Mouse (Mus musculus): Measurements from ENCODE around the gene Adamtsl1. TPM values are rescaled to one million over a fixed set of nuclear protein-coding genes. Genes with fewer than 3 reads are reported as not detected.

Adamtsl1 gene
- polyA plus RNA-seq, 1 experiment = not detected

DNA sequence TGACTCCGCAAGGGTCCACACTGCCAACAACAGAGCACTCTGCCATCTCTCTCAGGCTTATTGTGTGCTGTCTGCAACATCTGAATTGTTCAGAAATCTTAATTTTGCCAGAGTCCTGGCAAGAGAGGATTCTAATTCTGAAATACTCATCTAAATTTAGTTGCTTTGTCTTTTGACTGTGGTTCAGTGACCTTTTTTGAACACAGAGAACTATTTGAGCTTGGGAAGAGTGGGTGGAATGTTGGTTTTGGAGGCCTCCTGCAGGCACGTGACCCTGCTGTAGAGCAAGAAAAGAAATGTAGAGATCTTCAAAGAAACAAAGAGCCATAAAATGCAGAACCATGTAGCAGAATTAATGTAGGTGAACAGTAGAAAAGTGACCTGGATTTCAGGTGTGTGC lies 445.0 kb downstream of the Adamtsl1 start:
- no peak overlapping the region for H3K4me3 ChIP-seq (replicated peaks; ENCODE audit: control insufficient read depth, low read depth, low read length)
- H3K4me1 ChIP-seq (ENCODE audit: control insufficient read depth, insufficient read depth, low read length) = no peaks in the 10 kb centered on the region
- no peak overlapping the region for H3K27ac ChIP-seq (ENCODE audit: control insufficient read depth, insufficient read depth, low read depth, low read length, poor library complexity)
- no peak for TF ChIP-seq POLR2A (IDR thresholded peaks at IDR 0.05; ENCODE audit: borderline replicate concordance, control insufficient read depth, low read depth, low read length)
- TF ChIP-seq CTCF (IDR thresholded peaks at IDR 0.05; ENCODE audit: control insufficient read depth, insufficient read depth, low read length) = no peak
- 81% methylated on average over 2 of the region's 2 CpGs for WGBS

DNA sequence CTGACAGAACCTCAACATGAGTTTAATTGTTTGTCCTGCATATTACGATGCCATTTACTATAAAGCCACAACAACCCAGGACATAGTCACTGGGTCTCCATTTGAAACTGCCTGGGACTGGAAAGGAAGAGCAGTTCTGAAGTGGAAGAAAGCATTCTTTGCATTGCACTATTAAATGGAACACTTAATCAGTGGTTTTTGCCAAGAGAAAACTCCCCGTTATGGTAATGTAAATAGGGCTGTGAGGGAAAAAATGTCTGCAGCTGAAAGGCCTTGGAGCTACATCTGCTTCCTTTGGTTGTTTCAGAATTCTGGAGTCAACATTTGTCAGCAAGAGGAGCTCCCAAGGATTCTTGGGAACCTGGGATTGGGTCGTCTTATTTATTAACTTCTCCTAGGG lies 462.2 kb downstream of the Adamtsl1 start:
- TF ChIP-seq CTCF (IDR thresholded peaks at IDR 0.05; ENCODE audit: control insufficient read depth, insufficient read depth, low read length) (no peak), POLR2A (IDR thresholded peaks at IDR 0.05; ENCODE audit: borderline replicate concordance, control insufficient read depth, low read depth, low read length) (no peak)
- no peak overlapping the region for H3K27ac ChIP-seq (ENCODE audit: control insufficient read depth, insufficient read depth, low read depth, low read length, poor library complexity)
- no peaks in the 10 kb centered on the region for H3K4me1 ChIP-seq (ENCODE audit: control insufficient read depth, insufficient read depth, low read length)
- 79% methylated on average over 3 of the region's 3 CpGs for WGBS
- no peak overlapping the region for H3K4me3 ChIP-seq (replicated peaks; ENCODE audit: control insufficient read depth, low read depth, low read length)

DNA sequence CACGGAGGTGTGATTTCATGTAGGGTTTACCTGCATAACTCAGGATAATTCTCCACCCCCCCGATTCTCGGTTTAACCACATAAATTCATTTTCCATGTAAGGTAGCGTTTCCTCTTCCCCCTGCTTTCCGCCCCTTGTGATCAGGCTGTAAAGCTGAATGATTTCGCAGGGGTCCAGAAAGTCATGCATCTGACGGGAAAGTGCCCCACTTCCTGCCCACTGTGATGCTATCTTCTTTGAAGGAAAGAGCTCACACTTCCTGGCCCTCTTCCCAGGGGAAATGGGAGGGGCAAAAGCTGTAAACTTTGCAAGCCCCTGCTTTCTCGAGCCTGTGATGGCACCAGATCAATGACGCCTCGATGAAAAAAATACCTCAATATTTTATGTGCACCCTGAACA lies 465.2 kb downstream of the Adamtsl1 start:
- H3K4me3 ChIP-seq (replicated peaks; ENCODE audit: control insufficient read depth, low read depth, low read length) = no peak overlapping the region
- H3K4me1 ChIP-seq (ENCODE audit: control insufficient read depth, insufficient read depth, low read length) = no peaks in the 10 kb centered on the region
- no peak overlapping the region for H3K27ac ChIP-seq (ENCODE audit: control insufficient read depth, insufficient read depth, low read depth, low read length, poor library complexity)
- no peak for TF ChIP-seq POLR2A (IDR thresholded peaks at IDR 0.05; ENCODE audit: borderline replicate concordance, control insufficient read depth, low read depth, low read length)
- no peak for TF ChIP-seq CTCF (IDR thresholded peaks at IDR 0.05; ENCODE audit: control insufficient read depth, insufficient read depth, low read length)
- WGBS = 4% methylated on average over 10 of the region's 10 CpGs

- 76% methylated on average over 5 of the region's 5 CpGs for WGBS
- Histone ChIP-seq H3K4me1 (ENCODE audit: control insufficient read depth, insufficient read depth, low read length) (no peaks in the 10 kb centered on the region), H3K4me3 (replicated peaks; ENCODE audit: control insufficient read depth, low read depth, low read length) (no peak overlapping the region), H3K27ac (ENCODE audit: control insufficient read depth, insufficient read depth, low read depth, low read length, poor library complexity) (no peak overlapping the region)
- TF ChIP-seq CTCF (IDR thresholded peaks at IDR 0.05; ENCODE audit: control insufficient read depth, insufficient read depth, low read length) (no peak), POLR2A (IDR thresholded peaks at IDR 0.05; ENCODE audit: borderline replicate concordance, control insufficient read depth, low read depth, low read length) (no peak)
These were observed 492.6 kb downstream of the Adamtsl1 start for GRCm38 (mm10) chr4:86006596-86006995.

DNA sequence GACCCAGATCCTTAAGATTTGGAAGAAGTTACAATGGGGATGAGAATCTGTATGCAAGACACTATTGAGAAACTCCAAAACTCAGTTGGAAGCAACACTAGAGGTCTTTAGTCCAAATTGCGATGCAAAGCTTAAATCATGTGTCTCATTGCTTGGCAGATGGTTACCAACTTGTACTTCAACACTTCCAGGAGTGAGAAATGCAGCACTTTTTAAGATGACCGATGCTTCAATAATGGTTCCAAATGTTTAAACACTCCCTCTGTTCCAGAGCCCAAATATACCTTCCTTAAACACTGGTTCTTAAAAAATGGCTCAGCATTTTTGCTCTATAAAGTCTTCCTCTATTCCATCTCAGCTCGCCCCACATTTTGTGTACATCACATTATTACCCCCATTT lies 499.7 kb downstream of the Adamtsl1 start:
- Histone ChIP-seq H3K4me3 (replicated peaks; ENCODE audit: control insufficient read depth, low read depth, low read length) (no peak overlapping the region), H3K27ac (ENCODE audit: control insufficient read depth, insufficient read depth, low read depth, low read length, poor library complexity) (no peak overlapping the region), H3K4me1 (ENCODE audit: control insufficient read depth, insufficient read depth, low read length) (no peaks in the 10 kb centered on the region)
- TF ChIP-seq CTCF (IDR thresholded peaks at IDR 0.05; ENCODE audit: control insufficient read depth, insufficient read depth, low read length) (no peak), POLR2A (IDR thresholded peaks at IDR 0.05; ENCODE audit: borderline replicate concordance, control insufficient read depth, low read depth, low read length) (no peak)
- 81% methylated on average over 3 of the region's 3 CpGs for WGBS

DNA sequence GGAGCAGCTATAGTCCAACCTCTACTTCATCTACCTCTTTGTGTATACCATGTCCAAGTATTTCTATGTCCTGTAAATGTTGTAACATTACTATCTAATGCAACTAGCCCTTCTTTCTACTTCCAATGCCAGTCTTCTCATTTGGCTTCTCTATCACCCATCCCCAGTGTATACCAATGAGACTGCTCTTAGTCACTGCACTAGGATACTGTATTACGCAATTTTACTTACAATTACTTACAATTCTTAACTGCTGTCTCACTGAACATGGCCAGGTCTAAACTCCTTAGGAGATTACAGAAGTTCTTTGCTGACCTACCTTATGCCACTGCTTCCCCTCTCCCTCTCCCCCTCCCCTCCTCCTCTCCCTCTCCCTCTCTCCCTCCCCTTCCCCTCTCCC lies 505.0 kb downstream of the Adamtsl1 start:
- Histone ChIP-seq H3K4me1 (ENCODE audit: control insufficient read depth, insufficient read depth, low read length) (no peaks in the 10 kb centered on the region), H3K4me3 (replicated peaks; ENCODE audit: control insufficient read depth, low read depth, low read length) (no peak overlapping the region), H3K27ac (ENCODE audit: control insufficient read depth, insufficient read depth, low read depth, low read length, poor library complexity) (no peak overlapping the region)
- no peak for TF ChIP-seq POLR2A (IDR thresholded peaks at IDR 0.05; ENCODE audit: borderline replicate concordance, control insufficient read depth, low read depth, low read length)
- no peak for TF ChIP-seq CTCF (IDR thresholded peaks at IDR 0.05; ENCODE audit: control insufficient read depth, insufficient read depth, low read length)
- WGBS = 83% methylated on average over 1 of the region's 1 CpGs

DNA sequence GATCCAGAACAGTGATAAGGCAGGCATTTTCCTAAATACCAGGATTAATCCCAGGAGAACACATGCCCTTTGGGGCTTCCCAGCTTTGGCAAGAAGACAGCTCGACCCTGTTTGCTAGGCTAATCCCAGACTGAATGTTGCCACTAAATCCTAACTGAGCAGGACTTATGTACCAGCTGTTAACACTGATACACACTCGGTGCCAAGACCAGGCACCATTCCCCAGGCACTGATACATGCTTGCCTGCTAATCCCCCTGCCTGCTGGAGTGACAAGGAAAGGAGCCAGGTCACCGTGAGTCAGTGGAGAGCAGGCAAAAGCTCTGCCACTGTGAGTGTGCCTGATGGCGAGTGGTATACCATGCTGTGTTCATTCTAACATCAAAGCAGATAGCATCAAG lies 505.6 kb downstream of the Adamtsl1 start:
- H3K4me3 ChIP-seq (replicated peaks; ENCODE audit: control insufficient read depth, low read depth, low read length) = no peak overlapping the region
- H3K4me1 ChIP-seq (ENCODE audit: control insufficient read depth, insufficient read depth, low read length) = no peaks in the 10 kb centered on the region

GRCm38 (mm10) chr4:86020372-86021090 lies 506.6 kb downstream of the Adamtsl1 start:
- no peak for TF ChIP-seq POLR2A (IDR thresholded peaks at IDR 0.05; ENCODE audit: borderline replicate concordance, control insufficient read depth, low read depth, low read length)
- TF ChIP-seq CTCF (IDR thresholded peaks at IDR 0.05; ENCODE audit: control insufficient read depth, insufficient read depth, low read length) = no peak
- no peaks in the 10 kb centered on the region for H3K4me1 ChIP-seq (ENCODE audit: control insufficient read depth, insufficient read depth, low read length)
- no peak overlapping the region for H3K4me3 ChIP-seq (replicated peaks; ENCODE audit: control insufficient read depth, low read depth, low read length)
- no peak overlapping the region for H3K27ac ChIP-seq (ENCODE audit: control insufficient read depth, insufficient read depth, low read depth, low read length, poor library complexity)
- 76% methylated on average over 10 of the region's 10 CpGs for WGBS

More for the DNA sequence above, 505.6 kb downstream of the Adamtsl1 start:
- no peak overlapping the region for H3K27ac ChIP-seq (ENCODE audit: control insufficient read depth, insufficient read depth, low read depth, low read length, poor library complexity)
- 58% methylated on average over 4 of the region's 4 CpGs for WGBS
- TF ChIP-seq POLR2A (IDR thresholded peaks at IDR 0.05; ENCODE audit: borderline replicate concordance, control insufficient read depth, low read depth, low read length) = no peak
- no peak for TF ChIP-seq CTCF (IDR thresholded peaks at IDR 0.05; ENCODE audit: control insufficient read depth, insufficient read depth, low read length)

All from bone marrow, adult 2 months (tissue).